Mouse (Mus musculus): ENCODE data around the gene Hmga1. TPM values are rescaled to one million over a fixed set of nuclear protein-coding genes. Genes with fewer than 3 reads are reported as not detected.

Gene Hmga1
- polyA plus RNA-seq, 1 experiment from 2014 or later: 819 TPM

DNA sequence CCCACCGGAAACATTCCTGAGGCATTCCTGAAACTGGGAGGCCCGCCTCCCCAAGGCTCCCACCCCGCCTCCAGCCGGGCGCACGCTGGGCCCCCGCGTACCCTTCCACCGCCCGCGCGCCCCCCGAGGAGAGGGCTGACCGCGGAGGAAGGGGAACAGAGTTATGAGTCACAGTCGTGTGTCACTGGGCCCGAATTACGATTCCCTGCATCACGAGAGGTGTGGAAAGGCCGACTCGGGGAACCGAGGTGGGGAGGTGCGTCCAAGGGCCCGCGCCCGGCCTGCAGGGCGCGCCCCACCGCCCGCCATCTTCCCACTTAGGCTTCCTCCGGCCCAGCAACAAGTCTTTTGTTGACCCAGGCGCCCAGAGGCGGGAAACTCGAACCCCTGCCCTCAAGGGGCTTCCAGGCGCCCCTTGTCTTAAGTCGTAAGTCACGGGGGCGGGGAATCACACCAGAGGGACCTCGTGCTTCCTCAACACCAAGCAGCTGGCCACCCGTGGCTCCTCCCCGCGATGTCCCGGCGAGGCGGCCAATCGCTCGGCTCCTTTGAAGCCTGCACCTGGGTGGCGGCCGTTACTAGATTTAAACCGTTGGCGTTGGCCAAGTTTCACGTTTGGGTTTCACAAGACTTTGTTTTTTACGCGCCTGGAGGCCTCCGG, 655 bp upstream of the Hmga1 start:
- H3K4me3 ChIP-seq: peak overlapping the region; percentile 97
- peak overlapping the region; percentile 99 for H3K27ac ChIP-seq (replicated peaks)
- under 1% methylated on average over 55 of the region's 55 CpGs for WGBS

DNA sequence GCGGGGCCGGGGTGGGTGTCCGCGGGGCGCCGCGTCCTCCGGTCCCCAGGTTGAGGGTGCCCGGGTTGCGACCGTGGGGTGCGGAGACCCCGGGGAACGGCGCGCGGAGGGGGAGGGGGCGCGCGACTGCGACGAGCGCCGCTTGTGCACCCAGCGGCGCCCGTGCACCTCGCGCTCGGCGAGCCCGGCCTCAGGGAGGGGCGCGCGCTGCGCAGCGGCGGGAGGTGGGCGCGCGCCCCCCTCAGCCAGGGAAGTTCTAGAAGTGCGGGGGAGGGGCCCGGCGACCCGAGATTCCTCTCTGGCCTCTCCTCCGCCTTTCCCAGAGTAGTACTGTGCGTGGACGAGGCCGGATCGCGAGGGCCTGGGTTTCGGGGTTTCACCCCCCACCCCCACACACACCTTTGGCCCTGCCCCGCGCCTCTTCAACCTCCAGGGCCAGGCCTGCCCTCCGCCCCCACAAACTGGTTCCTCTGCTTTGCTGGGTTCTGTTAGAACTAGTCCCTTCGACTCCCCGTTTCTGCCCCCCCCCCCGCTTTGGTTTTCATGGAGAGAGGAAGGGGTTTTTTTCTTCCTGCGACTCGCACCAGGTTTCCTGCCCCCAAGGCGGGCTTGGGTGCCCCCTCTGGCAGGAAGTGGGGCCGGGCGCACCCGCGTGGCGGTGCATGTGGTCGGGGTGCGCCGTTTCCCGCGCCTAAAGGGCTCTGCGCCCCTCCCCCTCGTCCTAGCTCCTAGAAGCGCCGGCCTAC, 1.1 kb downstream of the Hmga1 start:
- H3K9me3 ChIP-seq: no peaks in the 10 kb centered on the region
- H3K36me3 ChIP-seq (replicated peaks): peaks cover 31% of the 10 kb centered on the region
- WGBS: under 1% methylated on average over 75 of the region's 75 CpGs
- peak overlapping the region; percentile 97 for H3K4me3 ChIP-seq
- no peaks in the 10 kb centered on the region for H3K27me3 ChIP-seq (replicated peaks; ENCODE audit: low read depth, poor library complexity, severe bottlenecking)
- DNase-seq (ENCODE audit: low spot score): peak; percentile 88
- peaks cover 84% of the 10 kb centered on the region for H3K4me1 ChIP-seq
- peak overlapping the region; percentile 99 for H3K27ac ChIP-seq (replicated peaks)

More for the DNA sequence above, 655 bp upstream of the Hmga1 start:
- peak; percentile 95 for DNase-seq (ENCODE audit: low spot score)
- no peaks in the 10 kb centered on the region for H3K9me3 ChIP-seq
- peaks cover 14% of the 10 kb centered on the region for H3K36me3 ChIP-seq (replicated peaks)
- peaks cover 79% of the 10 kb centered on the region for H3K4me1 ChIP-seq
- no peaks in the 10 kb centered on the region for H3K27me3 ChIP-seq (replicated peaks; ENCODE audit: low read depth, poor library complexity, severe bottlenecking)

- Histone ChIP-seq H3K27ac (replicated peaks) (peak overlapping the region; percentile 99), H3K4me1 (peaks cover 77% of the 10 kb centered on the region), H3K36me3 (replicated peaks) (peaks cover 34% of the 10 kb centered on the region), H3K27me3 (replicated peaks; ENCODE audit: low read depth, poor library complexity, severe bottlenecking) (no peaks in the 10 kb centered on the region), H3K9me3 (no peaks in the 10 kb centered on the region), H3K4me3 (peak overlapping the region; percentile 97)
- peak; percentile 38 for DNase-seq (ENCODE audit: low spot score)
- 1% methylated on average over 14 of the region's 14 CpGs for WGBS
These were observed 1.8 kb downstream of the Hmga1 start for GRCm38 (mm10) chr17:27557927-27558661.

DNA sequence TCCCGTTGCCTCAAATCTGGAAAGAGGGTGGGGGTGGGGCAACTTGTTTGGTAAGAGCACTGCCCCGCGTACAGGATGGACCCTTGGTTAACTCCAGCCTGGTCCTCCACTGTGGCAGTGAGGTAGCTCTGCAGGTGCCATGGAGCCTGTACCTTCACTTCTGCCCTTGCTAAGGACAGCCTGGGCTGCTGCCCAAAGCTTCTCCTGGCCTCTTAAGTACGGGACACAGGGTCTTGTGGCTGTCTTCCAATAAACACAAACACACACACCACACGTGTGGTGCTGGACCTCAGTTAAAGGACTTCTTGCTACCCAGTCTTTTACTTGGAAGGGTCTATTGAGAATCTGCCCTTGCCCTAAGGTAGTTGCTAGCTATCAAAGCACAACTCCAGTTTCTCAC, 2.5 kb downstream of the Hmga1 start:
- DNase-seq (ENCODE audit: low spot score): no peak

GRCm38 (mm10) chr17:27559596-27559995, 3.3 kb downstream of the Hmga1 start:
- no peak for DNase-seq (ENCODE audit: low spot score)
- Histone ChIP-seq H3K4me1 (peaks cover 75% of the 10 kb centered on the region), H3K4me3 (peak overlapping the region; percentile 97), H3K9me3 (no peaks in the 10 kb centered on the region), H3K27me3 (replicated peaks; ENCODE audit: low read depth, poor library complexity, severe bottlenecking) (no peaks in the 10 kb centered on the region), H3K27ac (replicated peaks) (peak overlapping the region; percentile 48; the same call in 1 of the 2 replicates), H3K36me3 (replicated peaks) (peaks cover 45% of the 10 kb centered on the region)
- WGBS: 68% methylated on average over 12 of the region's 12 CpGs

More for the DNA sequence above, 2.5 kb downstream of the Hmga1 start:
- H3K36me3 ChIP-seq (replicated peaks): peaks cover 38% of the 10 kb centered on the region
- peaks cover 75% of the 10 kb centered on the region for H3K4me1 ChIP-seq
- H3K27ac ChIP-seq (replicated peaks): peak overlapping the region; percentile 48
- H3K4me3 ChIP-seq: peak overlapping the region; percentile 97
- no peaks in the 10 kb centered on the region for H3K27me3 ChIP-seq (replicated peaks; ENCODE audit: low read depth, poor library complexity, severe bottlenecking)
- no peaks in the 10 kb centered on the region for H3K9me3 ChIP-seq
- WGBS: 9% methylated on average over 5 of the region's 5 CpGs

DNA sequence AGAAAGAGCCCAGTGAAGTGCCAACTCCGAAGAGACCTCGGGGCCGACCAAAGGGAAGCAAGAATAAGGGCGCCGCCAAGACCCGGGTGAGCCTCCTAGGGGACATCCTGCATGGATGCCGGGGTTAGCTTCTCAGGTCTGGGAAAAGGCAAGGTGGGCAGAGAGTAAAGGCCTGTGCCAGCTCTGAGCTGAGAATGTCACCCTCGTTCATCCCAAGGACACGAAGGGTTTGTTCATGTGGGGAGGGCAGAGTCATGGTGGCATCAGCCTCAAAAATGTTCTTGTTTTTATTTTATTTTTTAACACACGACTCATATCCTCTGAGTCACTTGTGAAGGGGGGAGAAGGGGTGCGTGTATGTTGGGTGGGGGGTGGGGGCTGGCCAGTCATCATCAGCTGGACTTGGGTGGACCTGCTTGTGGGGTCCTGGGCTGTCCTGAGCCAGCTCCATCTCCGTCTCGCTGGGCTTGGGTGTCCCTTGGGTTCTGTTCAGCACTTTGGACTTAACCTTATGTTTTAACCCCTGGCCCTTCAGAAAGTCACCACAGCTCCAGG, 4.7 kb downstream of the Hmga1 start:
- no peaks in the 10 kb centered on the region for H3K27me3 ChIP-seq (replicated peaks; ENCODE audit: low read depth, poor library complexity, severe bottlenecking)
- H3K36me3 ChIP-seq (replicated peaks): peaks cover 45% of the 10 kb centered on the region
- peaks cover 75% of the 10 kb centered on the region for H3K4me1 ChIP-seq
- DNase-seq (ENCODE audit: low spot score): no peak
- no peaks in the 10 kb centered on the region for H3K9me3 ChIP-seq
- no peak overlapping the region for H3K27ac ChIP-seq (replicated peaks)
- 0 out of 2 replicates have a peak overlapping the region, but pooled peaks have one; percentile 8 for H3K4me3 ChIP-seq
- 84% methylated on average over 13 of the region's 13 CpGs for WGBS

DNA sequence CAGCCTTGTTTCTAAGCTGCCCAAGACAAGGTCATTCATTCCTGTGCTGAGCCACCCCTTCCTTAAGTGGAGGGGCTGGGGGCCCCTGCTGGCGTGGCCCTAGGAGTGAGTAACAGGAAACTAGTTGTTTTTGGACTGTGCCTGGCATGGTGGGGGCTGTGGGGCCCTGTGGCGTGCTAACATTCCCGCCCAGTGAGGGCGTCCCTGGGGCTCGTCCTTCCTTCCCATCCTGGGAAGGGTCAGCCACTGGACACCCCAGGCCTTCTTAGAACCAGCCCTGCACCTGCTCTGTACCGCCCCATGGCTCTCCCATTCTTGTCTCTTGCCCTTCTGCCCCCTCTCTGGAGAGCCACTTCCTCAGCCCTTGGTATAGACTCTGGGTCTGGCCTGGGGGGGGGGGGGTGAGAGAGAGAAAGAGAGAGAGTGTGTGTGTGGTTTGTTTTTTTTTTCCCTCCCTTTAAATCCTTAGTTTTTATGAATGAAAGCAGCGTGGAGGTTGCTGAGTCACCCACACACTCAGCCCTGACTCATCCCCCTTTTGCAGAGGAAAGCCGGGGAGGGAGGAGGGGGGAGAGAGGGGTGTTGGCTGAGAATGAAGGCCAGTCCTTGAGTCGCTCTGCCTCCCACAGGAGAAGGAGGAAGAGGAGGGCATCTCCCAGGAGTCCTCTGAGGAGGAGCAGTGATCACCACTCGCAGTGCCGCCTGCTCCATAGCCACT, 5.7 kb downstream of the Hmga1 start:
- 0 out of 2 replicates have a peak overlapping the region, but pooled peaks have one; percentile 48 for H3K27ac ChIP-seq (replicated peaks)
- no peaks in the 10 kb centered on the region for H3K27me3 ChIP-seq (replicated peaks; ENCODE audit: low read depth, poor library complexity, severe bottlenecking)
- no peak for DNase-seq (ENCODE audit: low spot score)
- H3K4me3 ChIP-seq: 0 out of 2 replicates have a peak overlapping the region, but pooled peaks have one; percentile 13
- 68% methylated on average over 11 of the region's 11 CpGs for WGBS
- no peaks in the 10 kb centered on the region for H3K9me3 ChIP-seq
- H3K36me3 ChIP-seq (replicated peaks): peaks cover 45% of the 10 kb centered on the region
- H3K4me1 ChIP-seq: peaks cover 83% of the 10 kb centered on the region

DNA sequence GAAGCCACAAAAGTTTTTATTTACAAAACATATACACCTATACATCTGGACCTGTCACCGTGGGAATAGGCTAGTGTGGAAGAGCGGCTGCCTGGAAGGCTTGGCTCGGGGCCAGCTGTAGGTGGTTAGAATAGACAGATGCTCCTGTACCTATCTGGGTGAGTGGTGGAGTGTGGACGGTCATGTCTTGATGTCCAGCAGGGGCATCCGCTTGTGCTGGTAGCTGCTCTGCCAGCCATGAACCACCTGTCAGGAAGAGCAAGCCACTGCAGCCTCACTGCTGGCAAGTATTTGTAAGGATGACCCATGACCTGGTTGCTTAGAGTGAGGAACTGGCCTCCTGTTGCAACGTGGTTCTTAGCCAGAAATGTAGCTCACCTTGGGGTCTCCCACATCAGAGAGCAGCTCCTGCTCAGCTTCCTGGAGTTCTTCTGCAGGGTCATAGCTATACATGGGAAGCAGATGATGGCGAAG, 7.5 kb downstream of the Hmga1 start:
- 47% methylated on average over 7 of the region's 7 CpGs for WGBS
- DNase-seq (ENCODE audit: low spot score): no peak

DNA sequence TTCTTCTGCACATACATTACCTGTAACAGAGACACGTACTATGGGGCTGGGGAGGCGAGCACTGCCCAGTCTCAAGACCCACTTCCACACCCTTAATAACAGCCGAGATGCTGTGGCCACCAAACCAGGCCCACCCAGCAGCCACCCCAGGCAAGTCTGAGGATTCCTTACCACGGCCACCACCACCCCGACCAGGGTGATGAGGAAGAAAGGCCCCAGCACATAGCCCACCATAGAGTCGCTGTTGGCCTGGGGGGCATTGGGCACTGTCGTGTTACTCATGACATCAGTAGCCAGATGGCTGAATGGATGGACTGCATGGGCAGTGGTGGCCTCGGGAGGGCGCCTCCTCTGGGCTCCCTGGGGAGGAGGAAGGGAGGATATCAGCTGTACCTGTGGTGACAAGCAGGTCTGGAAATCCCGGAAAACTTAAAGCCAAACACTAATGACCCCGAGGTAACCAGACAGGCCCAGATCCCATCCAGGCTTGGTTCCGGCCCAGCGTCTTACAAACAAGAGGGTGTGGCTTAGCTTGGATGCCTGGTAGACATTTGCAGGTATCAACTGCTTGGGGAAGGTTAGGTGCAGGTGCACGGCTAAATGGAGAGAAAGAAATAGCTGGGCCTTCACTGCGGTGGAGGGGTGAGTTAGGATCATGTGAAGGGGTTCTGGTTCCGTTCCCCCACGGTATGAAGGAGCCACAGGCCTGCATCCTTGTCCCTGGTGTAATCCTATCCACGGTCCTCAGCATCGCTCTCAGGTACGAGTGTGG, 8.3 kb downstream of the Hmga1 start:
- 9% methylated on average over 20 of the region's 20 CpGs for WGBS
- no peaks in the 10 kb centered on the region for H3K9me3 ChIP-seq
- H3K4me1 ChIP-seq: peaks cover 61% of the 10 kb centered on the region
- DNase-seq (ENCODE audit: low spot score): peak; percentile 57
- peak overlapping the region; percentile 85 for H3K27ac ChIP-seq (replicated peaks)
- no peaks in the 10 kb centered on the region; the same call in 1 of the 2 replicates for H3K27me3 ChIP-seq (replicated peaks; ENCODE audit: low read depth, poor library complexity, severe bottlenecking)
- H3K4me3 ChIP-seq: peak overlapping the region; percentile 71
- H3K36me3 ChIP-seq (replicated peaks): peaks cover 41% of the 10 kb centered on the region

More for the DNA sequence above, 7.5 kb downstream of the Hmga1 start:
- Histone ChIP-seq H3K36me3 (replicated peaks) (peaks cover 45% of the 10 kb centered on the region), H3K4me3 (no peak overlapping the region), H3K4me1 (peaks cover 68% of the 10 kb centered on the region), H3K27ac (replicated peaks) (no peak overlapping the region), H3K9me3 (no peaks in the 10 kb centered on the region), H3K27me3 (replicated peaks; ENCODE audit: low read depth, poor library complexity, severe bottlenecking) (no peaks in the 10 kb centered on the region; the same call in 1 of the 2 replicates)

DNA sequence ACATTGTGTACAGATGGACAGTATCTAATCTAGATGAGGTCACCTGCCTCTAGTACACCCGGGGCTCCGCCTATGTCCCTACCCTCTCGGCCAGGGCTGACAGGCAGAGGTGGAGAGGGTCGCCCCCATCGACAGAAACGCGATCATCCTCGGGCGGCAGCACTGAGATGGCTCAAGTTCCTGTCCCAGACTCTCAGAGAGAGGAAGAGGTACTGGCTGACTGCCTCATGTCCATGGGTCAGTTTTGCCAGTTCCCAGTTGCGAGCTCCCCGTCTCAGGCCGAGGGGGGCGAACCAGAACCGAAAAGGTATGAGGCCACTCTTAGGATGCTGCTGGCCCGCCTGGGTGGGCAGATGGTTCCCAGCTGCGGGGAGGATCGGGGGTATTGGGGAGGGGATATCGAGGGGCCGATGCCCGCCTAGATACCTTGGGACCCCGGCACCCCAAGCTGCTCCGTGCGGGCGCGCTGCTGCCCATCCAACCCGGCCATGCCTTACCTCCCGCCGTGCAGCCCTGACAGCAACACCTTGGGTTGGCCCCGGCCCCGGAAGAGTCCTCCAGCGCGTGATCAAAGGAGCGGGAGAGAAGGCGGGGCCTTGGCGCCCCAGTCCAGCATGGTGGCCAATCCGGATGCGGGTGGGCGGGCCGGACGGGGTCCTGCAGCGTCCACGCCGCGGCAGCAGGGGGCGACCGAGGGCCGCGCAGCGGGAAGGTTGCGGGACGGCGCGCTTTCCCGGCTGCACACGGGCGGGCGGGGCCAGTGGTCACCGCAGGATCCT, 9.1 kb downstream of the Hmga1 start, which contains the start of gene AI413582:
TSS of gene AI413582 (minus strand) at position 594 of the 779 bp plus-strand sequence.
- Histone ChIP-seq H3K36me3 (replicated peaks) (peaks cover 34% of the 10 kb centered on the region), H3K9me3 (no peaks in the 10 kb centered on the region), H3K27me3 (replicated peaks; ENCODE audit: low read depth, poor library complexity, severe bottlenecking) (no peaks in the 10 kb centered on the region; the same call in 1 of the 2 replicates), H3K27ac (replicated peaks) (peak within 1 kb of the TSS; percentile 85), H3K4me1 (peaks cover 53% of the 10 kb centered on the region), H3K4me3 (peak within 1 kb of the TSS; percentile 71)
- peak; percentile 98 for DNase-seq (ENCODE audit: low spot score)
- WGBS: under 1% methylated on average over 58 of the region's 58 CpGs

All from embryonic facial prominence, embryonic 10.5 days (tissue).